Mouse (Mus musculus) neural tube, embryonic 12.5 days (tissue): Measurements from ENCODE around the gene Eif4a1. TPM values are rescaled to one million over a fixed set of nuclear protein-coding genes. Genes with fewer than 3 reads are reported as not detected.
"Not testable (repeated sequence)": the region's sequence is repeated elsewhere in the genome, so short reads cannot be mapped to it uniquely, and the experiment has no call there.

Experiments used
- ATAC-seq: fragments of 200-750 bp; cut with Nextera tagmentation; 2 replicates; pipeline ENCODE4 v1.8.0; 2017; ENCODE audit warnings: low read depth, mild to moderate bottlenecking, moderate TSS enrichment, moderate library complexity; ENCODE audit not compliant: low FRiP score
- H3K27ac ChIP-seq: fragments of 300-500 bp; sonication (generic); 2 replicates; pipeline ENCODE4 v1.5.1; 2016
- H3K27me3 ChIP-seq: fragments of 300-500 bp; sonication (generic); replicated peaks from 2 replicates; pipeline ENCODE4 v1.6.1; 2016; ENCODE audit warnings: mild to moderate bottlenecking
- H3K36me3 ChIP-seq: fragments of 300-500 bp; sonication (generic); 2 replicates; pipeline ENCODE4 v1.6.1; 2016; ENCODE audit warnings: mild to moderate bottlenecking
- H3K4me1 ChIP-seq: fragments of 300-500 bp; sonication (generic); 2 replicates; pipeline ENCODE4 v1.6.1; 2016
- H3K4me2 ChIP-seq: fragments of 300-500 bp; sonication (generic); replicated peaks from 2 replicates; pipeline ENCODE4 v1.6.1; 2016; ENCODE audit warnings: mild to moderate bottlenecking
- H3K4me3 ChIP-seq: fragments of 300-500 bp; sonication (generic); 2 replicates; pipeline ENCODE4 v1.5.1; 2016
- H3K9ac ChIP-seq: fragments of 300-500 bp; sonication (generic); 2 replicates; pipeline ENCODE4 v1.6.1; 2016; ENCODE audit warnings: mild to moderate bottlenecking
- H3K9me3 ChIP-seq: fragments of 300-500 bp; sonication (generic); 2 replicates; pipeline ENCODE4 v1.6.1; 2016; ENCODE audit warnings: mild to moderate bottlenecking
- WGBS: fragments of 180-500 bp; shearing (Covaris S2); methylation state at CpG from one replicate; pipeline ENCODE4 v1.1.7; 2016; 5-methylcytosine and 5-hydroxymethylcytosine counted together
- polyA plus RNA-seq: library from polyadenylated mRNA; unstranded; fragments of >200 nt; fragmentation: Nextera tagmentation; extraction: Ambion mirVana; gene quantifications from 2 replicates; pipeline ENCODE4 v1.2.1, GENCODE M21; 2016

The Eif4a1 gene
- polyA plus RNA-seq, 1 experiment from 2014 or later, result 598 TPM

GRCm38 (mm10) chr11:69655264-69656064 is 16.8 kb downstream of the Eif4a1 start, which contains the start of gene Sox15:
TSS of gene Sox15 (plus strand) at chr11:69655314.
- peak within 1 kb of the TSS; percentile 27 for H3K4me2 ChIP-seq
- no peak within 1 kb of the TSS for H3K4me3 ChIP-seq
- peaks cover 11% of the 10 kb centered on the region for H3K4me1 ChIP-seq
- no peaks in the 10 kb centered on the region for H3K27me3 ChIP-seq
- no peak within 1 kb of the TSS for H3K27ac ChIP-seq
- peaks cover 72% of the 10 kb centered on the region for H3K36me3 ChIP-seq
- no peaks in the 10 kb centered on the region for H3K9me3 ChIP-seq
- WGBS, result 24% methylated on average over 34 of the region's 34 CpGs
- H3K9ac ChIP-seq, result 0 out of 2 replicates have a peak within 1 kb of the TSS, but pooled peaks have one; percentile 26
- peak; percentile 63 for ATAC-seq

GRCm38 (mm10) chr11:69654760-69655159 is 17.5 kb downstream of the Eif4a1 start:
- Histone ChIP-seq H3K9me3 (no peaks in the 10 kb centered on the region), H3K27ac (no peak overlapping the region), H3K4me2 (no peak overlapping the region), H3K27me3 (no peaks in the 10 kb centered on the region), H3K36me3 (peaks cover 79% of the 10 kb centered on the region), H3K9ac (no peak overlapping the region), H3K4me1 (peaks cover 11% of the 10 kb centered on the region), H3K4me3 (no peak overlapping the region)
- WGBS, result 50% methylated on average over 9 of the region's 9 CpGs
- no peak for ATAC-seq

DNA sequence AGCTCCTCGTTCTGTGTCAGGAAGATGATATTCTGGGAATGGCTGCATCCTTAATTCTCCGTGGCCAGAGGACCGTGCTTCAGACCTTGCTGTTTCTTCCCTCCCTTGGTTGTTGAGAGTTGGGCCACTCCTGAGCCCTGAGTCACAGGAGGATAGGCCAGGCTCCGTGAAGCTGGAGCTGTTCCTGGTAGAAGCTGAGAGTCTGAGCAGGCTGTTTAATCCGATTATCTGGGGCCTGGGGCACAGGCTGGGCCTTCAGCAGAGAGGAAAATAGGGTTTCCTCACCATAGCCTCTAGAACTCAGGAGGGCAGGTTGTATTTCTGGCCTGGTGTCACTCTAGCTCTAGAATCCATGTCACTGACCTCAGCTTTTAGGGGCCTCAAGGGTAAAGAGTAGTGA is 18.8 kb downstream of the Eif4a1 start:
- peaks cover 11% of the 10 kb centered on the region for H3K4me1 ChIP-seq
- H3K4me3 ChIP-seq, result no peak overlapping the region
- no peaks in the 10 kb centered on the region for H3K9me3 ChIP-seq
- no peak overlapping the region for H3K4me2 ChIP-seq
- ATAC-seq, result no peak
- H3K9ac ChIP-seq, result no peak overlapping the region
- no peaks in the 10 kb centered on the region for H3K27me3 ChIP-seq
- H3K36me3 ChIP-seq, result peaks cover 85% of the 10 kb centered on the region
- WGBS, result 89% methylated on average over 5 of the region's 5 CpGs
- H3K27ac ChIP-seq, result no peak overlapping the region

- Histone ChIP-seq H3K9ac (no peak overlapping the region), H3K27me3 (no peaks in the 10 kb centered on the region), H3K36me3 (peaks cover 88% of the 10 kb centered on the region), H3K9me3 (no peaks in the 10 kb centered on the region), H3K27ac (no peak overlapping the region), H3K4me3 (no peak overlapping the region), H3K4me2 (no peak overlapping the region), H3K4me1 (no peaks in the 10 kb centered on the region)
- WGBS, result 97% methylated on average over 5 of the region's 5 CpGs
- no peak for ATAC-seq
These were observed 26.4 kb downstream of the Eif4a1 start for GRCm38 (mm10) chr11:69645860-69646259.

GRCm38 (mm10) chr11:69635471-69635870 is 36.8 kb downstream of the Eif4a1 start:
- 93% methylated on average over 3 of the region's 3 CpGs for WGBS
- H3K4me3 ChIP-seq, result no peak overlapping the region
- H3K9me3 ChIP-seq, result no peaks in the 10 kb centered on the region
- H3K36me3 ChIP-seq, result peaks cover 22% of the 10 kb centered on the region
- peak overlapping the region; percentile 75 for H3K4me2 ChIP-seq
- H3K27me3 ChIP-seq, result no peaks in the 10 kb centered on the region
- H3K27ac ChIP-seq, result no peak overlapping the region
- ATAC-seq, result no peak
- H3K4me1 ChIP-seq, result peaks cover 28% of the 10 kb centered on the region
- no peak overlapping the region for H3K9ac ChIP-seq

DNA sequence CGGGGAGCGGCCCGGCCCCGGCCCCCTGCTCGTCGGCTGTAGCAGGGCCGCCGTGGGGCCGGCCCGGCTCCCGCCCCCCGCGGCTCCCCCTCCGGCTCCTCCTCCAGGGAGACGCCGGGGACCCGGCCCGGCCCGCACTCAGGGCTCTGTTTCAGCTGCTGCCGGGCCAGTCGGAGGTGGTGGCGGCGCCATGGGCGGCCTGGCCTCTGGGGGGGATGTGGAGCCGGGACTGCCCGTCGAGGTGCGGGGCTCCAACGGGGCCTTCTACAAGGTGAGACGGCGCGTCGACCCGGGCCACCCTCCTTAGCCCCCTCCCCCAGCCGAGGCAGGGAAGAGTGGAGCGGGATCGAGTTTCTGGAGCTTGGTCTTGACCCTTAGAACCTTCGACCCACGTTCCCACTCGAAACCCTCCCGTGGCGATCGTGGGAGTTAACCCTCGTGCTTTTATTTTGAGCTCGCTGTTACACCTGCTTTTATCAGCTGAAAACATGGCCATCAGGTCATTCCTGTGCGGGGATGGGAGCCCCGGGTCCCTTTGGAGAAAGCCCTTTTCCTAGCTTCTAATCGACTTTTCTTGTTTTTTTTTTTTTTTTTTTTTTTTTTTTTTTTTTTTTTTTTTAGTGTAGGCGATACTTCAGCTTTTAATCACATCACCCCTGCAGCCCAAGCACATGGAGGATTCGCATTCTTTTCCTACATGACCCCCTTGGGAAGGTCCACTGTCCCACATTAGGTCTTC is 38.9 kb downstream of the Eif4a1 start:
- Histone ChIP-seq H3K9ac (peak overlapping the region; percentile 91), H3K27me3 (no peaks in the 10 kb centered on the region), H3K4me3 (peak overlapping the region; percentile 89), H3K9me3 (no peaks in the 10 kb centered on the region), H3K27ac (peak overlapping the region; percentile 95), H3K4me2 (peak overlapping the region; percentile 75), H3K36me3 (peaks cover 6% of the 10 kb centered on the region; the same call in 1 of the 2 replicates), H3K4me1 (peaks cover 28% of the 10 kb centered on the region)
- peak; percentile 56 for ATAC-seq
- WGBS, result 1% methylated on average over 49 of the region's 50 CpGs

- peak; percentile 98 for ATAC-seq
- Histone ChIP-seq H3K36me3 (peaks cover 3% of the 10 kb centered on the region; the same call in 1 of the 2 replicates), H3K4me1 (peaks cover 28% of the 10 kb centered on the region), H3K27ac (peak within 1 kb of the TSS; percentile 95), H3K27me3 (no peaks in the 10 kb centered on the region), H3K4me2 (peak within 1 kb of the TSS; percentile 75), H3K9ac (peak within 1 kb of the TSS; percentile 91), H3K9me3 (no peaks in the 10 kb centered on the region), H3K4me3 (peak within 1 kb of the TSS; percentile 89)
- WGBS, result under 1% methylated on average over 51 of the region's 56 CpGs
These were observed 39.7 kb downstream of the Eif4a1 start, which contains the start of gene Fxr2 for GRCm38 (mm10) chr11:69632284-69633089. TSS of gene Fxr2 (plus strand) at chr11:69632990.

DNA sequence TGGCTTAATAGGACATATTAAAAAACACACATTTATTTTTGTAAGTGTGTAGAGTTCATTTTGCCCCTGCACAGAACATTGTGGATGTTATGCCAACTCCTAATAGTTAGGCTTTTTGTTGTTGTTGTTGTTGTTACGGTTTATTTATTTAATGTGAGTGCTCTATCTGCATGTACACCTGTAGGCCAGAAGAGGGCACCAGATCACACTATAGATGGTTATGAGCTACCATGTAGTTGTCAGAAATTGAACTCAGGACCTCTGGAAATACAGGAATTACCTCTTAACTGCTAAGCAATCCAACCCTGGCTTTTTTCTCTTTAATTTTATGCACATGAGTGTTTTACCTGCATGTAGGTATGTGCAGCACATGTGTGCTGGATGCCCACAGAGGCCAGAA is 42.4 kb downstream of the Eif4a1 start:
- Histone ChIP-seq H3K4me2 (no peak overlapping the region), H3K36me3 (no peaks in the 10 kb centered on the region), H3K4me1 (peaks cover 15% of the 10 kb centered on the region), H3K27me3 (no peaks in the 10 kb centered on the region), H3K4me3 (no peak overlapping the region), H3K27ac (no peak overlapping the region), H3K9ac (no peak overlapping the region), H3K9me3 (no peaks in the 10 kb centered on the region)
- no peak for ATAC-seq
- 75% methylated on average over 1 of the region's 1 CpGs for WGBS

- H3K9ac ChIP-seq, result no peak overlapping the region
- ATAC-seq, result no peak
These were observed 43.9 kb downstream of the Eif4a1 start for GRCm38 (mm10) chr11:69628286-69628685.

DNA sequence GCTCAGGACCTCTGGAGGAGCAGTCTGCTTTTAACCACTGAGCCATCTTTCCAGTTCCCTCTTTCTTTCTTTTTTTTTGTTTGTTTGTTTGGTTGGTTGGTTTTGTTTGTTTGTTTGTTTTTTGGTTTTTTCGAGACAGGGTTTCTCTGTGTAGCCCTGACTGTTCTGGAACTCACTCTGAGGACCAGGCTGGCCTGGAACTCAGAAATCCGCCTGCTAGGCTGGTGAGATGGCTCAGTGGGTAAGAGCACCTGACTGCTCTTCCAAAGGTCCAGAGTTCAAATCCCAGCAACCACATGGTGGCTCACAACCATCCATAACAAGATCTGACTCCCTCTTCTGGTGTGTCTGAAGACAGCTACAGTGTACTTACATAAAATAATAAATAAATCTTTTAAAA is 47.9 kb downstream of the Eif4a1 start:
- H3K9ac ChIP-seq, H3K36me3 ChIP-seq, H3K9me3 ChIP-seq, H3K27ac ChIP-seq, ATAC-seq, H3K4me2 ChIP-seq, H3K27me3 ChIP-seq, H3K4me3 ChIP-seq: not testable (repeated sequence)
- 76% methylated on average over 2 of the region's 2 CpGs for WGBS
- H3K4me1 ChIP-seq, result peaks cover 12% of the 10 kb centered on the region

More at GRCm38 (mm10) chr11:69628286-69628685, 43.9 kb downstream of the Eif4a1 start:
- Histone ChIP-seq H3K36me3 (no peaks in the 10 kb centered on the region), H3K9me3 (no peaks in the 10 kb centered on the region), H3K27me3 (no peaks in the 10 kb centered on the region), H3K4me1 (0 out of 2 replicates have a peak, but pooled peaks cover 3% of the 10 kb centered on the region), H3K27ac (no peak overlapping the region), H3K4me2 (no peak overlapping the region), H3K4me3 (no peak overlapping the region)
- 32% methylated on average over 6 of the region's 6 CpGs for WGBS

DNA sequence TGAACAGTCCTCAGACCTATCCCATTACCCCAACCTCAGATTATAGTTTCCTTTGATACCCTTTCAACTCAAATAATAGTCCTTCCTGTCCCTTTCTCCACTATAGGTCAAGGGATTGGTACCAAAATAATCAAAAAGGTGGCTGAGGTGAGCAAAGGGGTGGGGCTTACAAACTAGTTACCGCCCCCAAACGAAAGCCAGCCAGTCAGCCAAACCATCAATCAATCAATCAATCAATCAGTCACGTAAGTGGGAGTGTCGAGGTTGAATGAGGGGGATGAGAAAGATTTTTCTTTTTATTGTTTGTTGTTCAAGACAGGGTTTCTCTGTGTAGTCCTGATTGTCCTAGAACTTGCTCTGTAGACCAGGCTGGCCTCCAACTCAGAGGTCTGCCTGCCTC is 49.2 kb downstream of the Eif4a1 start:
- Histone ChIP-seq H3K27me3 (no peaks in the 10 kb centered on the region), H3K4me2 (peak overlapping the region; percentile 75), H3K27ac (no peak overlapping the region), H3K4me1 (peaks cover 12% of the 10 kb centered on the region), H3K36me3 (no peaks in the 10 kb centered on the region), H3K9me3 (no peaks in the 10 kb centered on the region), H3K4me3 (no peak overlapping the region), H3K9ac (no peak overlapping the region)
- 60% methylated on average over 4 of the region's 4 CpGs for WGBS
- no peak for ATAC-seq
